Mouse (Mus musculus) E14TG2a.4 (cell line): ENCODE data around the gene Ces1d.

Source experiments
- CTCF ChIP-seq: conservative IDR thresholded peaks from 2 replicates; pipeline ENCODE4 v1.5.1; 2014; ENCODE audit warnings: low read length
- POU5F1 ChIP-seq: IDR thresholded peaks from 2 replicates; pipeline ENCODE4 v1.6.1; 2014; ENCODE audit warnings: low read length, borderline replicate concordance

- TF ChIP-seq CTCF (no peak), POU5F1 (no peak)
Observed at GRCm38 (mm10) chr8:93228673-93229370, 31.2 kb upstream of the Ces1d start.
